Mouse (Mus musculus) forebrain, embryonic 13.5 days (tissue): ENCODE measurements at regions not wholly inside any gene's neighbourhood (a gene's known extent, or its start where the extent isn't known, plus 50 kb on each side); places are given as distances from the start of the nearest gene placed in this dataset.

Source experiments
- ATAC-seq: fragments of 200-750 bp; cut with Nextera tagmentation; 2 replicates; pipeline ENCODE4 v1.8.0; 2017
- H3K27ac ChIP-seq: fragments of 300-500 bp; sonication (generic); 2 replicates; pipeline ENCODE4 v1.5.1; 2015; ENCODE audit warnings: inconsistent platforms, mild to moderate bottlenecking, moderate library complexity
- H3K27me3 ChIP-seq: fragments of 300-500 bp; sonication (generic); 2 replicates; pipeline ENCODE4 v1.6.1; 2015; ENCODE audit warnings: mild to moderate bottlenecking, inconsistent platforms
- H3K36me3 ChIP-seq: fragments of 300-500 bp; sonication (generic); 2 replicates; pipeline ENCODE4 v1.6.1; 2015; ENCODE audit warnings: mild to moderate bottlenecking, inconsistent platforms; ENCODE audit not compliant: poor library complexity, severe bottlenecking
- H3K4me1 ChIP-seq: fragments of 300-500 bp; sonication (generic); 2 replicates; pipeline ENCODE4 v1.6.1; 2015; ENCODE audit warnings: inconsistent platforms
- H3K4me2 ChIP-seq: fragments of 300-500 bp; sonication (generic); 2 replicates; pipeline ENCODE4 v1.6.1; 2015; ENCODE audit warnings: inconsistent platforms, mild to moderate bottlenecking, moderate library complexity
- H3K4me3 ChIP-seq: fragments of 300-500 bp; sonication (generic); 2 replicates; pipeline ENCODE4 v1.5.1; 2015; ENCODE audit warnings: mild to moderate bottlenecking, inconsistent platforms
- H3K9ac ChIP-seq: fragments of 300-500 bp; sonication (generic); 2 replicates; pipeline ENCODE4 v1.6.1; 2015; ENCODE audit warnings: mild to moderate bottlenecking, inconsistent platforms
- H3K9me3 ChIP-seq: fragments of 300-500 bp; sonication (generic); replicated peaks from 2 replicates; pipeline ENCODE4 v1.6.1; 2016; ENCODE audit warnings: inconsistent platforms
- WGBS: fragments of 180-500 bp; shearing (Covaris S2); methylation state at CpG from one replicate; pipeline ENCODE4 v1.1.7; 2015; 5-methylcytosine and 5-hydroxymethylcytosine counted together

DNA sequence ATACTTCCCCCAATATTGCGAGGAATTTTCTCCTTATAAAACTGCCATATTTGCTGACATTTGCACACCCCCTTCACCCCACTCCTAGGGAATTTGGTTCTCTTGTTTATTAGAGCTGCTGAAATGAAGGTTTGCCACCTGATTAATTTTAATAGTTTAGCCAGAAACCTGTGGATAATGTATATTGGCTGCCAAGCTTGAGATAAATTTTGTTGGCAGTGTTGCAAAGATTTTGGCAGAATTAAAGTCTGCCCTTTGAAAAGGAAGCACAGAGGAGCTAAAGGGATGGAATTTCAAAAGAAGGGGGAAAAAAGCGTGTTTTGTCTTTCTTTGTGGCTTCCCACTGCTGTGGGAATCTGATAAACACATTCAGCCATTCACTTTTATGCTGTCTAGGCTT, 354.6 kb upstream of the Car10 start:
- no peak for ATAC-seq
- no peaks in the 10 kb centered on the region for H3K27me3 ChIP-seq
- H3K27ac ChIP-seq: no peak overlapping the region
- H3K9me3 ChIP-seq: no peaks in the 10 kb centered on the region
- H3K4me1 ChIP-seq: no peaks in the 10 kb centered on the region
- 47% methylated on average over 2 of the region's 2 CpGs for WGBS
- no peak overlapping the region for H3K4me2 ChIP-seq
- H3K4me3 ChIP-seq: no peak overlapping the region
- no peaks in the 10 kb centered on the region for H3K36me3 ChIP-seq
- no peak overlapping the region for H3K9ac ChIP-seq

DNA sequence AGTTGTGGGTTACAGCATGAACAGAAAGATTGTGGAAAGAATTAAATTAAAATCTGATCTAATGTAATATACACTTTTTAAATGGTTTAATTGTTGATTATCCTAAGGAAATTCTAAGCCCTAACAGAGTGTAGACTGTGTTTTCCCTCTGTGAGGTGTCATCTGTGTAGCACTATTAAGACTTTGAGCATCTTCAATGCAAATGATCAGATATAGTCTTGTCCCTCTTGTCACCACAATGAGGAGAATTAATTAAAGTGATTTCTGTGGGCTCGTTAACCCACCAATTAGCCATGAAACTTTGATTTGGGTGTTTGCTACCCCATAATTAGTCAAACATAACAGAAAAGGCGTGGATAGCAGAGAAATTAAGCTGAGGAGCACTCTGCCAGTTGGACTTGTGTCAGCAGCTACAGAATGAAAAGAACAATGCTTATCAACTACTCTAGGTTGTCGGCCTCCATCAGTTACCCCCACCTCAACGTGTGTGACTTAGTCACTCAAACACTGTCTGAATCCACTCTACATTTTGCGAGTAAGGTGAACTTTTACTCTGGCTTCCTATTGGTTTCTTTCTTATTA, 339.4 kb upstream of the Car10 start:
- WGBS: 28% methylated on average over 5 of the region's 5 CpGs
- Histone ChIP-seq H3K4me3 (no peak overlapping the region), H3K36me3 (no peaks in the 10 kb centered on the region), H3K9me3 (no peaks in the 10 kb centered on the region), H3K4me1 (peaks cover 4% of the 10 kb centered on the region), H3K27me3 (no peaks in the 10 kb centered on the region), H3K9ac (no peak overlapping the region), H3K27ac (no peak overlapping the region), H3K4me2 (no peak overlapping the region)
- peak; percentile 71 for ATAC-seq

DNA sequence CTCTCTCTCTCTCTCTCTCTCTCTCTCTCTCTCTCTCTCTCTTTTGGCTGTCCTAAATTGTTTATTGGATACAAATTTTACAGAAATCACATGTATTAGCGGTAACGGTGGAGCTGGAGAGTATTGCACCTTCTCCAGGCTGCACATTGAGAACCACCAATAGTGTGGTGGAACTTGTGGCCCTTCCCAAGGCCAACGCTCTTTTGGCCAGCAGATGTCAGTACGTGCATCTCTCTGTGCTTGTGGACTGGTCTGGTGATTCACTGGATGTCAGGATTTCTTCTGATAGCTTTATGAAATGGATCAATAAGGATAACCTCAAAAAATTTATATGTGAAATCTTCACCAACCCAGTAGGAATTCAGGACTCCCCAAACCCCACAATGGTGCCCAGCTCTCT, 327.9 kb upstream of the Car10 start:
- no peaks in the 10 kb centered on the region for H3K9me3 ChIP-seq
- H3K36me3 ChIP-seq: no peaks in the 10 kb centered on the region
- no peak overlapping the region for H3K27ac ChIP-seq
- no peak overlapping the region for H3K4me3 ChIP-seq
- H3K27me3 ChIP-seq: no peaks in the 10 kb centered on the region
- H3K9ac ChIP-seq: no peak overlapping the region
- H3K4me1 ChIP-seq: no peaks in the 10 kb centered on the region
- H3K4me2 ChIP-seq: no peak overlapping the region
- WGBS: 85% methylated on average over 4 of the region's 4 CpGs
- no peak for ATAC-seq

DNA sequence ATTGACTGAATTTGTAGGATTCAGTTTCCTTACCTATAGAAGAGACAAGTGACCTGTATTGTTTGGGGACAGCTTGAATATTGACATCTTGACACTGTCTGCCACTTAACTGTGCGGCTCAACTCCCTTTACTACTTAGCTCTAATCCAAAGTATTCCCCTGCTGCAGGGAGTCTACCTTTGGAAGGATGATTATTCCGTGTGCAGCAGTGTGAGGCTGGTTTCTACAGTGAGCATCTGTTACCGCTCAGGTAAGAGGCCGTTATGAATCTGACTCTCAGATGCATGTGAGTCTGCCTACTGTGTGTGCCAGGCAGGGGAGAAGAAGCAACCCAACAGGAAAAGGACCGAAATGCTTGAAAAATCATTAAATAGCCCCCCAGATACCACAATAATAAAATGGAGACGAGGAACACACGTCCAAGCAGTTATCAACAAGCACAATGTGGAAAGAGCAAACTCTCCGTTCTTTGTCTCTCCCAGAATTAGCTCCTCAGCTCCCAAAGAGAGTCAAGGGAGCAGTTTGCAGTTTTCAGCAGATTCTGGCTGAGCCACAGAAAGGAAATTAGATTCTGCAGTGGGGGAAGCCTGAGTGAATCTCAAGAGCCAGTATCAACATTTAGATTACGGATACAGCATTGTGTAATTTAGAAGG, 324.8 kb upstream of the Car10 start:
- WGBS: 65% methylated on average over 9 of the region's 9 CpGs
- H3K4me2 ChIP-seq: no peak overlapping the region
- no peaks in the 10 kb centered on the region for H3K27me3 ChIP-seq
- no peak for ATAC-seq
- no peaks in the 10 kb centered on the region for H3K4me1 ChIP-seq
- H3K36me3 ChIP-seq: no peaks in the 10 kb centered on the region
- H3K9me3 ChIP-seq: no peaks in the 10 kb centered on the region
- H3K27ac ChIP-seq: no peak overlapping the region
- H3K4me3 ChIP-seq: no peak overlapping the region
- no peak overlapping the region for H3K9ac ChIP-seq

DNA sequence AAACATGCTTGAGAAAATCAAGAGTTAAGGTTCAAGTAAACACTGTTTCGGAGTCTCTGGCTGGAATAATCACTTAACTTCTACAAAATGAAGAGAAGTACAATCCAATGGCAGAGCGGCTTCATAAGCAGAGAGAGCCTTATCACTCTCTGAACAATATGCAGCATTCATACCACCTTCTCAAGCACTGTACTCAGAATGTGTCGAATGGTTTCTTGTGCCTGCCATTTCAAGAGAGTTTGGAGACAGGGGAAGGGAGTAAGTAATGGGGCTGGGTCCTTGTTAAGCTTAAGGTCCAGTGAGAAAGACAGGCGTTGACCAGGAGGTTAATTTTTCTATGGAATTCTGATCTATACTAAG, 324.3 kb upstream of the Car10 start:
- H3K4me1 ChIP-seq: no peaks in the 10 kb centered on the region
- no peaks in the 10 kb centered on the region for H3K9me3 ChIP-seq
- no peaks in the 10 kb centered on the region for H3K36me3 ChIP-seq
- no peak overlapping the region for H3K4me2 ChIP-seq
- no peak for ATAC-seq
- 76% methylated on average over 4 of the region's 4 CpGs for WGBS
- H3K27ac ChIP-seq: no peak overlapping the region
- H3K9ac ChIP-seq: no peak overlapping the region
- H3K4me3 ChIP-seq: no peak overlapping the region
- no peaks in the 10 kb centered on the region for H3K27me3 ChIP-seq

DNA sequence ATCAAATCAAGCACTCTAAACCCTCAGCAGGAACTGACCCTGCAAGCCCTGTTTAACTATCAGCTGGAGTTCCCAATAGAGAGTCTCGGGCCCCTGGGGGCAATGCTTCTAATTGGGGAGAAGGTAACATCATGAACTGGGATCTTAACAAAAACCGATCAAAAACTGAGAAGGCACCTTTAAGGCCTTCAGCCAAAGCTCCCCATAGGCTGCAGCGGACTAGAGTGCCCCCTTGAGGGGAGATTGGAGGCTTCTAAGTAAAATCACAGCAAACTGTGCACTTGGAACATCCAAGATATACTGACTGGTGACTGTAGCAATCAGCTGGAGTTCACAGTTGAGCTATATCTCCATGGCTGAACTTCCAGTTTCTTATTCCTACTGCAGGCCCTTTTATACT, 323.0 kb upstream of the Car10 start:
- Histone ChIP-seq H3K9me3 (no peaks in the 10 kb centered on the region), H3K4me2 (no peak overlapping the region), H3K27me3 (no peaks in the 10 kb centered on the region), H3K36me3 (no peaks in the 10 kb centered on the region), H3K9ac (no peak overlapping the region), H3K4me3 (no peak overlapping the region), H3K27ac (no peak overlapping the region), H3K4me1 (no peaks in the 10 kb centered on the region)
- ATAC-seq: no peak; the same call in 1 of the 2 replicates
- WGBS: 20% methylated on average over 3 of the region's 3 CpGs

DNA sequence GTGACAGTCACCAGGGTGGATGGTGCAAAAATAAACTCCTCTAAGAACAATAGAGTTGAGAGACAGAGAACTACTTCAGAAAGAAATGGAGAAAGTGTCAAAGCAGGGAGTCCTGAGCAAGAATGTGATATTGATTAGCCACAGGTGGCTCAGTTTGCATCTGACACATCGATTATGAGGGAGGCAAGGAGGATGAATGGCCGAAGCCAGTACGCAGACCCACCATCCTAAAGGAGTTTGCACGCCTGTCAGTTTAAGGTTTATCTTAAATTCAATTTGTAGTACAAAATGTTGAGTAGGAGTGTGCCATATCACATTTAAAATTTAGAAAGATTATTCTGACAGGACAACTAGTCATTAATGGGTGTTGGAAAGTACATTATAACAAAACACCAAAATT, 298.6 kb upstream of the Car10 start:
- no peaks in the 10 kb centered on the region for H3K36me3 ChIP-seq
- H3K9ac ChIP-seq: no peak overlapping the region
- H3K27ac ChIP-seq: no peak overlapping the region
- no peak overlapping the region for H3K4me3 ChIP-seq
- ATAC-seq: no peak
- H3K4me1 ChIP-seq: no peaks in the 10 kb centered on the region
- WGBS: 89% methylated on average over 4 of the region's 4 CpGs
- no peaks in the 10 kb centered on the region for H3K9me3 ChIP-seq
- no peaks in the 10 kb centered on the region for H3K27me3 ChIP-seq
- H3K4me2 ChIP-seq: no peak overlapping the region
